Mouse (Mus musculus) liver, embryonic 11.5 days (tissue): ENCODE data around the gene Ube2o. TPM values are rescaled to one million over a fixed set of nuclear protein-coding genes. Genes with fewer than 3 reads are reported as not detected.
"Not testable (repeated sequence)": the region's sequence is repeated elsewhere in the genome, so short reads cannot be mapped to it uniquely, and the experiment has no call there.

ENCODE experiments used
- ATAC-seq: fragments of 200-750 bp; cut with Nextera tagmentation; replicated peaks from 2 replicates; pipeline ENCODE4 v1.8.0; 2017; ENCODE audit warnings: moderate number of reproducible peaks, mild to moderate bottlenecking, moderate TSS enrichment, moderate library complexity; ENCODE audit not compliant: low FRiP score
- DNase-seq: peaks from one replicate; pipeline ENCODE4 v3.0.0-alpha.2; 2017; ENCODE audit warnings: low spot score
- H3K27ac ChIP-seq: fragments of 300-500 bp; sonication (generic); 2 replicates; pipeline ENCODE4 v1.5.1; 2014; ENCODE audit warnings: mild to moderate bottlenecking, low read depth, low read length, control low read depth
- H3K27me3 ChIP-seq: fragments of 300-500 bp; sonication (generic); replicated peaks from 2 replicates; pipeline ENCODE4 v1.6.1; 2014; ENCODE audit warnings: low read length, mixed read lengths; ENCODE audit not compliant: control insufficient read depth, insufficient read depth
- H3K36me3 ChIP-seq: fragments of 300-500 bp; sonication (generic); 2 replicates; pipeline ENCODE4 v1.6.1; 2014; ENCODE audit warnings: mild to moderate bottlenecking, low read length, moderate library complexity, mixed read lengths; ENCODE audit not compliant: control insufficient read depth, insufficient read depth
- H3K4me1 ChIP-seq: fragments of 300-500 bp; sonication (generic); replicated peaks from 2 replicates; pipeline ENCODE4 v1.6.1; 2014; ENCODE audit warnings: low read length, mixed read lengths; ENCODE audit not compliant: control insufficient read depth, insufficient read depth
- H3K4me2 ChIP-seq: fragments of 300-500 bp; sonication (generic); 2 replicates; pipeline ENCODE4 v1.6.1; 2014; ENCODE audit warnings: mild to moderate bottlenecking, control low read depth, moderate library complexity
- H3K4me3 ChIP-seq: fragments of 300-500 bp; sonication (generic); 2 replicates; pipeline ENCODE4 v1.5.1; 2014; ENCODE audit warnings: low read depth, low read length, control low read depth
- H3K9ac ChIP-seq: fragments of 300-500 bp; sonication (generic); 2 replicates; pipeline ENCODE4 v1.6.1; 2014; ENCODE audit warnings: low read depth, low read length, control low read depth
- H3K9me3 ChIP-seq: fragments of 300-500 bp; sonication (generic); 2 replicates; pipeline ENCODE4 v1.6.1; 2016; ENCODE audit warnings: low read length, inconsistent platforms, mixed read lengths; ENCODE audit not compliant: control insufficient read depth
- WGBS: fragments of 180-500 bp; shearing (Covaris S2); extraction: QIAGEN DNeasy Blood & Tissue Kit; methylation state at CpG from one replicate; pipeline ENCODE4 v1.1.7; 2014; 5-methylcytosine and 5-hydroxymethylcytosine counted together
- polyA plus RNA-seq: library from polyadenylated mRNA; unstranded; fragments of >200 nt; fragmentation: Nextera tagmentation; extraction: Ambion mirVana; gene quantifications from 2 replicates; pipeline ENCODE4 v1.2.1, GENCODE M21; 2014

Ube2o gene
- polyA plus RNA-seq, 1 experiment from 2014 or later: 13.5 TPM

GRCm38 (mm10) chr11:116497313-116497712 is 83.9 kb downstream of the Ube2o start:
- no peaks in the 10 kb centered on the region for H3K9me3 ChIP-seq
- H3K4me2 ChIP-seq: no peak overlapping the region
- no peaks in the 10 kb centered on the region for H3K27me3 ChIP-seq
- no peak overlapping the region for H3K27ac ChIP-seq
- DNase-seq: no peak
- no peak for ATAC-seq
- H3K4me1 ChIP-seq: peaks cover 15% of the 10 kb centered on the region; the same call in 1 of the 2 replicates
- H3K4me3 ChIP-seq: no peak overlapping the region
- no peaks in the 10 kb centered on the region for H3K36me3 ChIP-seq
- H3K9ac ChIP-seq: no peak overlapping the region
- 51% methylated on average over 4 of the region's 4 CpGs for WGBS

- no peaks in the 10 kb centered on the region for H3K9me3 ChIP-seq
- no peaks in the 10 kb centered on the region for H3K27me3 ChIP-seq
- ATAC-seq: no peak
- no peak overlapping the region for H3K4me2 ChIP-seq
- H3K36me3 ChIP-seq: no peaks in the 10 kb centered on the region
- WGBS: 61% methylated on average over 13 of the region's 13 CpGs
- no peak overlapping the region for H3K27ac ChIP-seq
- H3K4me1 ChIP-seq: peaks cover 14% of the 10 kb centered on the region; the same call in 1 of the 2 replicates
- no peak overlapping the region for H3K9ac ChIP-seq
- H3K4me3 ChIP-seq: no peak overlapping the region
- DNase-seq: no peak
Measured at GRCm38 (mm10) chr11:116494474-116495174, 86.6 kb downstream of the Ube2o start.

GRCm38 (mm10) chr11:116493795-116494252 is 87.4 kb downstream of the Ube2o start, which contains the start of gene Prpsap1:
Prpsap1 (minus strand) TSS chr11:116494202.
- H3K9ac ChIP-seq: no peak within 1 kb of the TSS
- H3K9me3 ChIP-seq: no peaks in the 10 kb centered on the region
- DNase-seq (peak; percentile 54), ATAC-seq (no peak; the same call in 1 of the 2 replicates)
- no peak within 1 kb of the TSS for H3K4me3 ChIP-seq
- H3K27ac ChIP-seq: no peak within 1 kb of the TSS
- H3K27me3 ChIP-seq: no peaks in the 10 kb centered on the region
- peaks cover 16% of the 10 kb centered on the region for H3K4me1 ChIP-seq
- WGBS: 29% methylated on average over 4 of the region's 4 CpGs
- no peaks in the 10 kb centered on the region for H3K36me3 ChIP-seq
- H3K4me2 ChIP-seq: no peak within 1 kb of the TSS

- Histone ChIP-seq H3K9ac (no peak overlapping the region), H3K4me3 (no peak overlapping the region), H3K36me3 (peaks cover 4% of the 10 kb centered on the region; the same call in 1 of the 2 replicates), H3K4me2 (no peak overlapping the region), H3K27ac (no peak overlapping the region), H3K9me3 (peaks cover 3% of the 10 kb centered on the region; the same call in 1 of the 2 replicates), H3K4me1 (peaks cover 13% of the 10 kb centered on the region), H3K27me3 (no peaks in the 10 kb centered on the region)
- DNase-seq (no peak), ATAC-seq (no peak)
- WGBS: 64% methylated on average over 5 of the region's 5 CpGs
Measured at GRCm38 (mm10) chr11:116493191-116493590, 88.1 kb downstream of the Ube2o start.

- not testable (repeated sequence) for H3K27me3 ChIP-seq, DNase-seq, H3K4me2 ChIP-seq, H3K36me3 ChIP-seq, H3K4me3 ChIP-seq, ATAC-seq, H3K27ac ChIP-seq, H3K9me3 ChIP-seq, H3K9ac ChIP-seq
- 71% methylated on average over 1 of the region's 1 CpGs for WGBS
- peaks cover 13% of the 10 kb centered on the region for H3K4me1 ChIP-seq
Measured at GRCm38 (mm10) chr11:116492507-116492906, 88.7 kb downstream of the Ube2o start.

- peak overlapping the region; percentile 64 for H3K4me2 ChIP-seq
- 67% methylated on average over 6 of the region's 6 CpGs for WGBS
- DNase-seq: no peak
Measured at GRCm38 (mm10) chr11:116491338-116491737, 89.9 kb downstream of the Ube2o start.

GRCm38 (mm10) chr11:116490232-116491107 is 90.8 kb downstream of the Ube2o start:
- H3K9me3 ChIP-seq: peaks cover 3% of the 10 kb centered on the region; the same call in 1 of the 2 replicates
- peak overlapping the region; percentile 64 for H3K4me2 ChIP-seq
- H3K36me3 ChIP-seq: peaks cover 19% of the 10 kb centered on the region; the same call in 1 of the 2 replicates
- H3K27me3 ChIP-seq: no peaks in the 10 kb centered on the region
- H3K4me1 ChIP-seq: peaks cover 13% of the 10 kb centered on the region
- peak overlapping the region; percentile 98 for H3K4me3 ChIP-seq
- H3K27ac ChIP-seq: peak overlapping the region; percentile 82
- H3K9ac ChIP-seq: peak overlapping the region; percentile 93
- DNase-seq (peak; percentile 96), ATAC-seq (peak; percentile 90)
- under 1% methylated on average over 57 of the region's 62 CpGs for WGBS

More at GRCm38 (mm10) chr11:116491338-116491737, 89.9 kb downstream of the Ube2o start:
- Histone ChIP-seq H3K36me3 (peaks cover 12% of the 10 kb centered on the region; the same call in 1 of the 2 replicates), H3K27me3 (no peaks in the 10 kb centered on the region), H3K4me1 (peaks cover 13% of the 10 kb centered on the region), H3K4me3 (no peak overlapping the region), H3K9ac (no peak overlapping the region), H3K27ac (no peak overlapping the region), H3K9me3 (peaks cover 3% of the 10 kb centered on the region; the same call in 1 of the 2 replicates)
- ATAC-seq: no peak

GRCm38 (mm10) chr11:116489771-116490231 is 91.4 kb downstream of the Ube2o start:
- Histone ChIP-seq H3K4me2 (peak overlapping the region; percentile 64), H3K27ac (peak overlapping the region; percentile 82), H3K4me1 (peaks cover 10% of the 10 kb centered on the region), H3K9ac (peak overlapping the region; percentile 93), H3K4me3 (peak overlapping the region; percentile 98), H3K9me3 (peaks cover 3% of the 10 kb centered on the region; the same call in 1 of the 2 replicates), H3K36me3 (peaks cover 24% of the 10 kb centered on the region), H3K27me3 (no peaks in the 10 kb centered on the region)
- under 1% methylated on average over 39 of the region's 39 CpGs for WGBS
- ATAC-seq (peak; percentile 37), DNase-seq (peak; percentile 76)
